Mouse (Mus musculus) gastrocnemius, adult 18-20 months (tissue): ENCODE measurements around the gene Misp. TPM values are rescaled to one million over a fixed set of nuclear protein-coding genes. Genes with fewer than 3 reads are reported as not detected.

Experiments
- DNase-seq: peaks from one replicate; pipeline ENCODE4 v3.0.0; 2021; ENCODE audit warnings: low spot score
- long read RNA-seq, 2 experiments: library from polyadenylated mRNA; stranded (forward); transcript quantifications; one replicate each; pipeline ENCODE4 v2.0.0; 2021
- total RNA-seq, 2 experiments: library from RNA; stranded (reverse); gene quantifications; 2 replicates each; pipeline ENCODE4 v1.2.3; 2021

Misp gene
- total RNA-seq, result under 1 TPM in 1 of 2 experiments, not detected in 1; 0.40 TPM
- long read RNA-seq, experiment 1, result 0 reads
- long read RNA-seq, experiment 2, result 0 reads

DNA sequence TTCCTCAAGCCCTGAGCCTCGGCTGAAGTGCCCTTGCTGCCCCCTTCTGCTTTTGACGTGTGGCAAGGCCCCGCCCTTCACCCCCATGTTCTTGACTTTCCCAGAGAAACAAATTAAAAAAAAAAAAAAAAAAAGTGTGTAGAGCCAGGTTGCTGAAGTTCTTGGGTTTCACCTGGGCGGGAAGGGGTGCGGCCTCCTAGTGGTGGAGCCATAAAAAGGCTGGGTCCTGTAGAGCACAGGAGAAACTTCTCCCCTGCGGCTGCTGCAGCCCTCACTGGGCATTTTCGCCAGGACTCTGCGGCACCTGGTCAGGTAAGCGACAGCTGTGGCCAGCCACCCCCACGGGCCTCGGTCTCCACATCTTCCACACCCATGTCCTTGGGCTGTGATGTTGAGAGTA, at the start of gene Misp:
Gene Misp (plus strand): TSS at position 208 of the 400 bp plus-strand sequence.
- DNase-seq, result no peak

DNA sequence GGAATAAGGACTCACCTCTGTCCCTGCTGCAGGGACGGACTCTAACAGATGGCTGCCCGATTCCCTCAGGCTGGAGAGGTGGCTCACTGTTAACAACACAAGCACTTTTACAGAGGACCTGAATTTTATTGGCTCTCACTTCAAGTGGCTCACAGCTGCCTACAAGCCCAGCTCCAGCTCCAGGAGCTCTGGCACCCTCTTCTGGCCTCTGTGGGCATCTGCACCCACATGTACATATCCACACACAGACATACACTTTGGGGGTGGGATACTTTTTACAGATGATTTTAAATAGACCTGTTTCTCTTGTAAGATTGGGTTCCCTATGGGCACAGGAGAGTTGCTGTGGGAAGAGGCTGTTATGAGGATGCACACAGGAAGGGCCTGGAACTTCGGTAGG, 48.5 kb upstream of the Misp start:
- DNase-seq, result no peak

DNA sequence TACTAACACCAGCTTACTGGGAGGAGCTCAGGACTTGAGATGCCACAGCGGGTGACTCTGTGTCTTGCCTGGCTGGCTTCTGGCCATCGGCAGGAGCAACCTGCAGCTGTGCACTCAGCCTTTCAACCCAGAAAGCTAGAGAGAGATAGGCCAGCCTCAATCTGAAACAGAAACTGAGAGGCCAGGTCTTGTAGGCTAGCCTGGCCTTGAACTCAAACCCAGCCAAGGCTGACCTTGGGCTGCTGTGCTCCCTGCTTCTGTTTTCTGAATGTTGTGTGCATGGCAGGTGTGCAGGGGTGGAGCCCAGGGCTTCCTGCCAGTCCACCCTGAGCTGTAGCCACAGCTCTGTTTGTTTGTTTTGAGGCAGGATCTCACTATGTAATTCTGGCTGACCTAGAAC, 47.6 kb upstream of the Misp start:
- DNase-seq, result no peak

DNA sequence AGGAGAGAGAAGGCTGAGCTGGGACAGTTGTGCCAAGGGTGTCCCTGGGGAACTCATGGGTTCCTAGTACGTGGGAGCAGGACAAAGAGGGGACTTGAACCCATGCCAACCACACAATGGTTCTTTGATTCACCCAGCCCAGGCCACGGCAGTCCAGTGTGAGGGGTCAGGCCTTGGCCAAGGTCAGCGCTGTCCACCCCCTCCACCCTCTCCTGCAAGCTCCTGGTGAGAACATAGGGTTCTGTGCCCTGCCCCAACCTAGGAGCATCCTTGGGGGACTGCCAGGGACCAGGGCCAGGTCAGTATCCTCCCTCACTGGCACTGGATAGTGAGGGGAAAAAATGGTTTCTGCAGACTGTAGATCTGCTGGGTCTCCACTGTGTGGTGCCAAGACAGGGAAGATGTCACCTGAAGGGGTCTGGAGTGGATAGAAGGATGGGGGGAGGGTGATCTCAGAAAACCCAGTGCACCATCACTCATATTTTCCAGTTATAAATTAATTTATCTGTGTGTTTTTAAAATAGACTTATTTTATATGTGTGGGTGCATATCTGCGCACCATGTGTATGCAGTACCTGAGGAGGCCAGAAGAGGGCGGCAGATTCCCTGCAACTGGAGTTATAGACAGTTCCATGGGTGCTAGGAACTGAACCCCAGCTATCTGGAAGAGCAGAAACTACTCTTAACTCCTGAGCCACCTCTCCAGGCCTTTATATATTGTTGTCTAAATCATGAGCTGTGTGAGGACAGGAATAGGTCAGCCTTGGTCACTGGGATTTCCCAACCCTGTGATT, 46.1 kb upstream of the Misp start:
- no peak for DNase-seq

GRCm38 (mm10) chr10:79777103-79777531, 43.7 kb upstream of the Misp start, which contains the start of gene Fstl3:
Gene Fstl3, plus strand, starts transcription at chr10:79777272.
- DNase-seq, result no peak

- no peak for DNase-seq
Observed at GRCm38 (mm10) chr10:79778006-79778405, 42.8 kb upstream of the Misp start.

DNA sequence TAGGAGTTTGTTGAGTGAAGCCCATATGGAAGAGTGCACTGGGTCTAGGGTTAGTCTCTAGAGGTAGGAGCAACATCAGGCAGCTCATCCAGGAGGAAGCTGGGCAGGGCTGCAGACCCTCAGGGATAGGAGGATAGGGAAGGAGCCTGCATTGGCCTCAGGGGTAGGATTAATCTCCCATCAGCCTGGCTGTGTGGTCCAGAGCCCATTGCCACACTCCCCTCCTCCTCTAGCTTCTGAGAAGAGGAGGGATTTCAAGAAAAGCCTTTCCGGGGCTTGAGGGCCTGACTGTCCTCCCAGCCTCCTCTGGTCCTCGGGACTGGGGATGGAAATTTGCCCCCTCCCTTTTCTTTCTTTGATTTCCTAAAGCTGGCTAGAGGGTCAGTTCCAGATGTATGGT, 41.6 kb upstream of the Misp start:
- DNase-seq, result no peak

GRCm38 (mm10) chr10:79779784-79780663, 40.8 kb upstream of the Misp start:
- DNase-seq, result peak; percentile 96

- DNase-seq, result no peak
Observed at GRCm38 (mm10) chr10:79780664-79781015, 40.1 kb upstream of the Misp start.

DNA sequence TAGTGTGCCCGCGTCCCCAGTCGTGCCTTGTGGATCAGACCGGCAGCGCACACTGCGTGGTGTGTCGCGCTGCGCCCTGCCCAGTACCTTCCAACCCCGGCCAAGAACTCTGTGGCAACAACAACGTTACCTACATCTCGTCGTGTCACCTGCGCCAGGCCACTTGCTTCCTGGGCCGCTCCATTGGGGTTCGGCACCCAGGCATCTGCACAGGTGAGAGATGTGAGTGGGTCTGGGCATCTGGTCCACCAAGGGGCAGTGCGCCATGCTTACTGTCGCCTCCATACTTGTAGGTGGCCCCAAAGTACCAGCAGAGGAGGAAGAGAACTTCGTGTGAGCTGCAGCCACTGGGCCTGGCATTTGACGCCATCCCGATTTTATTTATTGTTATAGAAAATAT, 39.6 kb upstream of the Misp start:
- no peak for DNase-seq

DNA sequence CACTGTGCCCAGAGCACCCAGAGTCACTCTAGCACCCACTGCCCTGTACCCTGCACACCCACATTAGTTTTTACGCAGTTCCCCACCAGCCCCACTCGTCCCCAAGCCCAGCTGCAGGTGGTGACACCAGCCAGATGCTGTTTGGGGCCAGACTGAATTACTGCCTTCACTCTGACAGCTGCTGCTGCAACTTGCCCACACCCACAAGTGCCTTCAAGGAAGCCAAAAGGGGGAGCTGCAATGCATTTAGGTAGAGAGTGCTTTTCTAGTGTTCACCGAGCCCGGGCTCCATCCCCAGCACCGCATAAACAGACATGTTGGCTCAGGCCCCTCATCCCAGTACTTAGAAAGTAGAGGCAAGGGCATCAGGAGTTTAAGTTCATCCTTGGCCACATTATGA, 38.8 kb upstream of the Misp start:
- DNase-seq, result no peak

GRCm38 (mm10) chr10:79783050-79783449, 37.7 kb upstream of the Misp start:
- DNase-seq, result no peak

DNA sequence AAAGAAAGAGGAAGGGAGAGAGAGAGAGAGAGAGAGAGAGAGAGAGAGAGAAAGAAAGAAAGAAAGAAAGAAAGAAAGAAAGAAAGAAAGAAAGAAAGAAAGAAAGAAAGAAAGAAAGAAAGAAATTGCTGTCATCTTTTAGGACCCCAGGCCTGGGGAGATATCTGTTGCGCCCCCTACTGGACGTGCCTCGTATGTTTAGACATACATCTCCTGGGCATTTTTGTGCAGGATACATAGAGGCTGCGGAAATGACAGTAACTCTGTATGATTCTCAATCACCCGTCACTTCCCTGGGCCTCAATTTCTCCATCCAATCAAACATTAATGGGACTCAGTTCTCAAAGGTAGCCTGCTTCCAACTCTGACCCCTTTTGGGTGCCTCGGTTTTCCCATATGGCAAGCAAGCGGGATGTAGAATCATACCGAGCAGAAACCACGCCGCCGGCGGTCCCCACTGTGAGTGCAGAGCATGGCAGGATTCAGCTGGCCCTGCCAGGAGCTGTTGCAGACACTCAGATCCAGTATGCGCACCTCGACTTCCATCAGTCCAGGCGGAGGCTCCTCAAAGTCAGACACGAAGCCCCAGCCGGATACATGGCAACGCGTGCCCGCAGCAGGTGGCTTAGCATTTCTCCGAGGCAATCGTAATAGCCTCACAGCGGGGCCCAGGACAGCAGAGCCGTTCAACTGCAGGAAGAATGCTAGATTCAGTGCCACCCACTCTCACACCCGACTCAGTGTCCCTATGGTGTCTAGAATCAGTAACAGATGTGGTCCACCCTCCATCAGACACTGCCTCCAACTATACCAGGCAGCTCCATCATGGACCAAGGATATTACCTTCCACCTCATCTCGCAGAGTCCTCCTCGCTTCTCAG, 36.6 kb upstream of the Misp start:
- no peak for DNase-seq

DNA sequence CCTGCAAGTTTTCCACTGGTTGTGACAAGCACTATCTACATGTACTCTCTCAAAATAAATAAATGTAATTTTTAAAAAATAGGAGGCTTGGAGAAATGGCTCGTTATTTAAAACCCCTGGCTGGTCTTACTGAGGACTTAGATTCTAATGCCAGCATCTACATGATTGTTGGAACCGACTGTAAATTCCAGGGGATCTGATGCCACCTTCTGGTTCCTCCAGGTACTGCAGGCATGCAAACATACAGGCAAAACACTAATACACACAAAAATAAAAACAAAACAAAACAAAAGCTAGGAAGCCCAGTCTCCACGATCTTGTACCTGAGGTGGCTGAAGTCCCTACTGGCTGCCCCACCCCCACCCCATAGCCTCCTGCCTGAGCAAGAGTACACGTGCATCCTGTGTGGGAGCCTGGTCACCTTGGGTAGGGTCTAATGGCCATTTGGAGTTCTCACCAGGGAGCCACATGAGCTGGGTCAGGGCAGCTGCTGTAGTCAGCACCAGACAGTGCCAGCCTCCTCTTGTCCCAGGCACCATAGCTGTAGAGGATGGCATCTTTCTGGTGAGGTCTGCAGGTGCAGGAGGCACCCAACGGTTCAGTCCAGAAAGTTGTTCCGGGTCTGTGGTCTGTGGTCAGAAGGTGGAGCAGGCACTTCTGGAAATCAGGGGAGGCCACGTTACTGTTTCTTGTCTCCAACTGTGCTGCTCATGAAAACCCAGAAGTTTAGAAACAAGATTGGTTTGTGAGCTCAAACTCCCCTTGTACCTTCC, 32.2 kb upstream of the Misp start:
- peak; percentile 83 for DNase-seq

DNA sequence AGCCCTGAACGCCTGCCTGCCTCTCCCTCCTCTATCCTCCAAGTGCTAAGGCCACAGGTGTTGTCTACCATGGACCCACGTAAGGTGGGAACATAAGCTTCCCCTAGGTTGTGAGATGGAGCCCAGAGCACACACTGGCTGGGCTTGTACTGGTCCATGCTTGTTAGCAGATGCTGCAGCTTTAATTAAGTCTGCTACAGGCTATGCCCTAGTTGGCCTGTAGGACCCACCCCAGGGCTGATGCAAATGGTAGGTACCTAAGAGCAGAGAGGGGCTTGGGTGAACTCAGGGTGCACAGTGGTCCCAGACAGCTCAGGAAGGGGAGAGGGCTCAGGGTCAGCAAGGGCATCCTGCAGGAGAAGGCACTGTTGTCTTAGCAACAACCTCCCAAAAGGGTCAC, 31.2 kb upstream of the Misp start:
- DNase-seq, result no peak

- DNase-seq, result no peak
Observed at GRCm38 (mm10) chr10:79790861-79791260, 29.9 kb upstream of the Misp start, which contains the start of gene Prss57. Gene Prss57, minus strand, starts transcription at chr10:79790961.

- DNase-seq, result no peak
Observed at GRCm38 (mm10) chr10:79792339-79793040, 28.3 kb upstream of the Misp start.

- DNase-seq, result peak; percentile 74
Observed at GRCm38 (mm10) chr10:79793051-79793737, 27.6 kb upstream of the Misp start, which contains the start of gene Palm. Gene Palm, plus strand, starts transcription at chr10:79793572.
